Mouse (Mus musculus) neural tube, embryonic 11.5 days (tissue): ENCODE measurements around the gene Nup210. TPM values are rescaled to one million over a fixed set of nuclear protein-coding genes. Genes with fewer than 3 reads are reported as not detected.

Source experiments
- ATAC-seq: fragments of 200-750 bp; cut with Nextera tagmentation; 2 replicates; pipeline ENCODE4 v1.8.0; 2017; ENCODE audit warnings: moderate number of reproducible peaks, mild to moderate bottlenecking, moderate TSS enrichment, moderate library complexity; ENCODE audit not compliant: insufficient read depth, low FRiP score, low TSS enrichment
- DNase-seq: peaks from one replicate; pipeline ENCODE4 v3.0.0-alpha.2; 2015; ENCODE audit warnings: low spot score
- H3K27ac ChIP-seq: fragments of 300-500 bp; sonication (generic); 2 replicates; pipeline ENCODE4 v1.5.1; 2014; ENCODE audit warnings: low read depth, mild to moderate bottlenecking, low read length
- H3K27me3 ChIP-seq: fragments of 300-500 bp; sonication (generic); 2 replicates; pipeline ENCODE4 v1.6.1; 2014; ENCODE audit warnings: mild to moderate bottlenecking, low read length, mixed read lengths; ENCODE audit not compliant: control insufficient read depth, insufficient read depth
- H3K36me3 ChIP-seq: fragments of 300-500 bp; sonication (generic); 2 replicates; pipeline ENCODE4 v1.6.1; 2014; ENCODE audit warnings: mild to moderate bottlenecking, low read length, moderate library complexity, mixed read lengths; ENCODE audit not compliant: control insufficient read depth, insufficient read depth
- H3K4me1 ChIP-seq: fragments of 300-500 bp; sonication (generic); 2 replicates; pipeline ENCODE4 v1.6.1; 2014; ENCODE audit warnings: low read length, mixed read lengths; ENCODE audit not compliant: control insufficient read depth, insufficient read depth
- H3K4me2 ChIP-seq: fragments of 300-500 bp; sonication (generic); 2 replicates; pipeline ENCODE4 v1.6.1; 2014; ENCODE audit warnings: low read depth, mild to moderate bottlenecking, moderate library complexity
- H3K4me3 ChIP-seq: fragments of 300-500 bp; sonication (generic); 2 replicates; pipeline ENCODE4 v1.5.1; 2014; ENCODE audit warnings: low read depth, low read length
- H3K9ac ChIP-seq: fragments of 300-500 bp; sonication (generic); 2 replicates; pipeline ENCODE4 v1.6.1; 2014; ENCODE audit warnings: mild to moderate bottlenecking, low read length
- H3K9me3 ChIP-seq: fragments of 300-500 bp; sonication (generic); 2 replicates; pipeline ENCODE4 v1.6.1; 2016; ENCODE audit warnings: low read length; ENCODE audit not compliant: control insufficient read depth
- WGBS: fragments of 180-500 bp; shearing (Covaris S2); extraction: QIAGEN DNeasy Blood & Tissue Kit; methylation state at CpG from one replicate; pipeline ENCODE4 v1.1.7; 2014; 5-methylcytosine and 5-hydroxymethylcytosine counted together
- polyA plus RNA-seq: library from polyadenylated mRNA; unstranded; fragments of >200 nt; fragmentation: Nextera tagmentation; extraction: Ambion mirVana; gene quantifications from 2 replicates; pipeline ENCODE4 v1.2.1, GENCODE M21; 2014

Nup210 gene
- polyA plus RNA-seq, 1 experiment from 2014 or later = 18.3 TPM

- no peak overlapping the region for H3K4me3 ChIP-seq
- H3K9me3 ChIP-seq = no peaks in the 10 kb centered on the region
- H3K27ac ChIP-seq = no peak overlapping the region
- no peak for DNase-seq
- WGBS = 92% methylated on average over 3 of the region's 3 CpGs
- no peak for ATAC-seq
- H3K4me1 ChIP-seq = peaks cover 16% of the 10 kb centered on the region
- no peak overlapping the region for H3K4me2 ChIP-seq
- H3K36me3 ChIP-seq = no peaks in the 10 kb centered on the region
- H3K9ac ChIP-seq = no peak overlapping the region
- H3K27me3 ChIP-seq = no peaks in the 10 kb centered on the region
These were observed 4.7 kb downstream of the Nup210 start for GRCm38 (mm10) chr6:91111954-91112252.

GRCm38 (mm10) chr6:91111141-91111953 is 5.3 kb downstream of the Nup210 start:
- 89% methylated on average over 10 of the region's 10 CpGs for WGBS
- DNase-seq = no peak
- Histone ChIP-seq H3K9ac (no peak overlapping the region), H3K4me3 (no peak overlapping the region), H3K36me3 (no peaks in the 10 kb centered on the region), H3K27me3 (no peaks in the 10 kb centered on the region), H3K4me2 (no peak overlapping the region), H3K9me3 (no peaks in the 10 kb centered on the region), H3K4me1 (peaks cover 16% of the 10 kb centered on the region), H3K27ac (no peak overlapping the region)
- no peak for ATAC-seq

- Histone ChIP-seq H3K27me3 (no peaks in the 10 kb centered on the region), H3K4me1 (peaks cover 9% of the 10 kb centered on the region), H3K4me2 (no peak overlapping the region), H3K36me3 (no peaks in the 10 kb centered on the region), H3K9me3 (no peaks in the 10 kb centered on the region), H3K4me3 (no peak overlapping the region), H3K9ac (no peak overlapping the region), H3K27ac (no peak overlapping the region)
- no peak for ATAC-seq
- WGBS = 80% methylated on average over 13 of the region's 13 CpGs
- DNase-seq = no peak
These were observed 6.2 kb downstream of the Nup210 start for GRCm38 (mm10) chr6:91110323-91111020.

- no peak for ATAC-seq
- DNase-seq = no peak
- no peaks in the 10 kb centered on the region for H3K27me3 ChIP-seq
- no peak overlapping the region for H3K4me3 ChIP-seq
- no peaks in the 10 kb centered on the region for H3K9me3 ChIP-seq
- H3K9ac ChIP-seq = no peak overlapping the region
- no peak overlapping the region for H3K4me2 ChIP-seq
- no peaks in the 10 kb centered on the region for H3K36me3 ChIP-seq
- no peak overlapping the region for H3K27ac ChIP-seq
- H3K4me1 ChIP-seq = peaks cover 1% of the 10 kb centered on the region; the same call in 1 of the 2 replicates
These were observed 7.1 kb downstream of the Nup210 start for GRCm38 (mm10) chr6:91109489-91109888.

GRCm38 (mm10) chr6:91108917-91109450 is 7.6 kb downstream of the Nup210 start:
- H3K27ac ChIP-seq = no peak overlapping the region
- no peak overlapping the region for H3K4me2 ChIP-seq
- no peaks in the 10 kb centered on the region for H3K27me3 ChIP-seq
- DNase-seq = no peak
- no peaks in the 10 kb centered on the region for H3K36me3 ChIP-seq
- WGBS = 88% methylated on average over 2 of the region's 2 CpGs
- no peak for ATAC-seq
- no peaks in the 10 kb centered on the region for H3K4me1 ChIP-seq
- H3K9ac ChIP-seq = no peak overlapping the region
- no peaks in the 10 kb centered on the region for H3K9me3 ChIP-seq
- H3K4me3 ChIP-seq = no peak overlapping the region

GRCm38 (mm10) chr6:91108301-91108916 is 8.2 kb downstream of the Nup210 start:
- H3K27me3 ChIP-seq = no peaks in the 10 kb centered on the region
- no peaks in the 10 kb centered on the region for H3K9me3 ChIP-seq
- DNase-seq (no peak), ATAC-seq (no peak)
- no peak overlapping the region for H3K9ac ChIP-seq
- no peaks in the 10 kb centered on the region for H3K36me3 ChIP-seq
- H3K4me2 ChIP-seq = no peak overlapping the region
- no peaks in the 10 kb centered on the region for H3K4me1 ChIP-seq
- no peak overlapping the region for H3K4me3 ChIP-seq
- H3K27ac ChIP-seq = no peak overlapping the region
- WGBS = 97% methylated on average over 3 of the region's 3 CpGs

- DNase-seq (no peak), ATAC-seq (no peak)
- Histone ChIP-seq H3K9me3 (no peaks in the 10 kb centered on the region), H3K4me1 (no peaks in the 10 kb centered on the region), H3K27ac (no peak overlapping the region), H3K4me2 (no peak overlapping the region), H3K9ac (no peak overlapping the region), H3K27me3 (no peaks in the 10 kb centered on the region), H3K4me3 (no peak overlapping the region), H3K36me3 (no peaks in the 10 kb centered on the region)
- WGBS = 97% methylated on average over 2 of the region's 2 CpGs
These were observed 11.1 kb downstream of the Nup210 start for GRCm38 (mm10) chr6:91105400-91106129.

GRCm38 (mm10) chr6:91104765-91105399 is 11.7 kb downstream of the Nup210 start:
- 73% methylated on average over 3 of the region's 3 CpGs for WGBS
- H3K27me3 ChIP-seq = no peaks in the 10 kb centered on the region
- no peaks in the 10 kb centered on the region for H3K4me1 ChIP-seq
- H3K4me3 ChIP-seq = no peak overlapping the region
- ATAC-seq = no peak
- H3K9me3 ChIP-seq = no peaks in the 10 kb centered on the region
- no peak overlapping the region for H3K27ac ChIP-seq
- DNase-seq = peak; percentile 28
- H3K9ac ChIP-seq = no peak overlapping the region
- no peak overlapping the region for H3K4me2 ChIP-seq
- H3K36me3 ChIP-seq = no peaks in the 10 kb centered on the region
